Mouse (Mus musculus) liver, postnatal 0 days (tissue): ENCODE results near the gene Cpm. TPM values are rescaled to one million over a fixed set of nuclear protein-coding genes. Genes with fewer than 3 reads are reported as not detected.

ENCODE experiments used
- ATAC-seq: fragments of 200-750 bp; cut with Nextera tagmentation; 2 replicates; pipeline ENCODE4 v1.8.0; 2017; ENCODE audit warnings: mild to moderate bottlenecking, moderate library complexity
- DNase-seq: peaks from one replicate; pipeline ENCODE4 v3.0.0-alpha.2; 2016
- H3K27ac ChIP-seq: fragments of 300-500 bp; sonication (generic); 2 replicates; pipeline ENCODE4 v1.5.1; 2014; ENCODE audit warnings: antibody characterized with exemption, moderate library complexity, mild to moderate bottlenecking, low read depth
- H3K27me3 ChIP-seq: fragments of 300-500 bp; sonication (generic); 2 replicates; pipeline ENCODE4 v1.6.1; 2014; ENCODE audit warnings: low read length, control low read depth, mixed read lengths; ENCODE audit not compliant: insufficient read depth
- H3K36me3 ChIP-seq: fragments of 300-500 bp; sonication (generic); replicated peaks from 2 replicates; pipeline ENCODE4 v1.6.1; 2014; ENCODE audit warnings: mild to moderate bottlenecking, control low read depth, low read length, moderate library complexity, mixed read lengths; ENCODE audit not compliant: insufficient read depth
- H3K4me1 ChIP-seq: fragments of 300-500 bp; sonication (generic); 2 replicates; pipeline ENCODE4 v1.6.1; 2014; ENCODE audit warnings: antibody characterized with exemption, mild to moderate bottlenecking, control low read depth; ENCODE audit not compliant: insufficient read depth
- H3K4me2 ChIP-seq: fragments of 300-500 bp; sonication (generic); 2 replicates; pipeline ENCODE4 v1.6.1; 2014; ENCODE audit warnings: low read depth, mild to moderate bottlenecking, low read length, moderate library complexity, mixed read lengths
- H3K4me3 ChIP-seq: fragments of 300-500 bp; sonication (generic); 2 replicates; pipeline ENCODE4 v1.5.1; 2014; ENCODE audit warnings: low read depth, low read length
- H3K9ac ChIP-seq: fragments of 300-500 bp; sonication (generic); replicated peaks from 2 replicates; pipeline ENCODE4 v1.6.1; 2014; ENCODE audit warnings: mild to moderate bottlenecking, moderate library complexity
- H3K9me3 ChIP-seq: fragments of 300-500 bp; sonication (generic); 2 replicates; pipeline ENCODE4 v1.6.1; 2016; ENCODE audit warnings: mild to moderate bottlenecking, control low read depth, low read length, mixed read lengths
- CTCF ChIP-seq: sonication (generic); IDR thresholded peaks from 2 replicates; pipeline ENCODE4 v1.5.1; 2016; ENCODE audit warnings: antibody characterized with exemption, low read depth
- EP300 ChIP-seq: IDR thresholded peaks from 2 replicates; pipeline ENCODE4 v1.6.1; 2016; ENCODE audit warnings: antibody characterized with exemption, low read depth, mild to moderate bottlenecking
- WGBS: fragments of 180-500 bp; shearing (Covaris S2); extraction: QIAGEN DNeasy Blood & Tissue Kit; methylation state at CpG from one replicate; pipeline ENCODE4 v1.1.7; 2014; ENCODE audit not compliant: insufficient replicate concordance; 5-methylcytosine and 5-hydroxymethylcytosine counted together
- polyA plus RNA-seq: library from polyadenylated mRNA; unstranded; fragments of >200 nt; fragmentation: Nextera tagmentation; extraction: Ambion mirVana; gene quantifications from 2 replicates; pipeline ENCODE4 v1.2.1, GENCODE M21; 2015

The Cpm gene
- polyA plus RNA-seq, 1 experiment from 2014 or later = 7.0 TPM

GRCm38 (mm10) chr10:117679029-117679686 is 49.9 kb downstream of the Cpm start:
- Histone ChIP-seq H3K4me2 (no peak overlapping the region), H3K9ac (no peak overlapping the region), H3K4me1 (no peaks in the 10 kb centered on the region), H3K36me3 (no peaks in the 10 kb centered on the region; the same call in 1 of the 2 replicates), H3K9me3 (no peaks in the 10 kb centered on the region), H3K27me3 (no peaks in the 10 kb centered on the region), H3K4me3 (no peak overlapping the region), H3K27ac (no peak overlapping the region)
- DNase-seq (no peak), ATAC-seq (no peak)
- TF ChIP-seq CTCF = no peak
- TF ChIP-seq EP300 = no peak
- WGBS = 82% methylated on average over 5 of the region's 5 CpGs

GRCm38 (mm10) chr10:117679963-117680473 is 50.7 kb downstream of the Cpm start:
- no peak for ATAC-seq
- 79% methylated on average over 14 of the region's 14 CpGs for WGBS
- H3K27me3 ChIP-seq = no peaks in the 10 kb centered on the region
- DNase-seq = no peak
- no peak overlapping the region for H3K4me3 ChIP-seq
- H3K27ac ChIP-seq = no peak overlapping the region
- no peak overlapping the region for H3K9ac ChIP-seq
- no peak overlapping the region for H3K4me2 ChIP-seq
- no peaks in the 10 kb centered on the region; the same call in 1 of the 2 replicates for H3K36me3 ChIP-seq
- TF ChIP-seq EP300 (no peak), CTCF (no peak)
- no peaks in the 10 kb centered on the region for H3K9me3 ChIP-seq
- no peaks in the 10 kb centered on the region for H3K4me1 ChIP-seq

GRCm38 (mm10) chr10:117680868-117681513 is 51.7 kb downstream of the Cpm start:
- H3K4me2 ChIP-seq = no peak overlapping the region
- H3K27me3 ChIP-seq = no peaks in the 10 kb centered on the region
- H3K36me3 ChIP-seq = no peaks in the 10 kb centered on the region; the same call in 1 of the 2 replicates
- 81% methylated on average over 12 of the region's 12 CpGs for WGBS
- H3K4me1 ChIP-seq = no peaks in the 10 kb centered on the region
- no peak overlapping the region for H3K27ac ChIP-seq
- DNase-seq (no peak), ATAC-seq (no peak)
- no peak overlapping the region for H3K9ac ChIP-seq
- no peak for TF ChIP-seq CTCF
- TF ChIP-seq EP300 = no peak
- H3K9me3 ChIP-seq = no peaks in the 10 kb centered on the region
- H3K4me3 ChIP-seq = no peak overlapping the region

GRCm38 (mm10) chr10:117681543-117681942 is 52.2 kb downstream of the Cpm start:
- Histone ChIP-seq H3K4me2 (no peak overlapping the region), H3K27ac (no peak overlapping the region), H3K36me3 (no peaks in the 10 kb centered on the region; the same call in 1 of the 2 replicates), H3K9ac (no peak overlapping the region), H3K4me3 (no peak overlapping the region), H3K9me3 (no peaks in the 10 kb centered on the region), H3K4me1 (no peaks in the 10 kb centered on the region), H3K27me3 (no peaks in the 10 kb centered on the region)
- ATAC-seq = no peak
- WGBS = 70% methylated on average over 3 of the region's 3 CpGs
- TF ChIP-seq CTCF (no peak), EP300 (no peak)
- no peak for DNase-seq

- no peak overlapping the region for H3K4me3 ChIP-seq
- no peak overlapping the region for H3K9ac ChIP-seq
- H3K4me2 ChIP-seq = no peak overlapping the region
- no peaks in the 10 kb centered on the region for H3K27me3 ChIP-seq
- DNase-seq (peak; percentile 65), ATAC-seq (no peak)
- no peaks in the 10 kb centered on the region for H3K4me1 ChIP-seq
- TF ChIP-seq EP300 = no peak
- peak; percentile 71 for TF ChIP-seq CTCF
- H3K9me3 ChIP-seq = no peaks in the 10 kb centered on the region
- no peaks in the 10 kb centered on the region; the same call in 1 of the 2 replicates for H3K36me3 ChIP-seq
- WGBS = 61% methylated on average over 14 of the region's 14 CpGs
- H3K27ac ChIP-seq = no peak overlapping the region
Measured at GRCm38 (mm10) chr10:117681999-117682857, 52.9 kb downstream of the Cpm start.
